Mouse (Mus musculus) right cerebral cortex, postnatal 10 days (tissue): ENCODE results near the gene Ccr8.

Experiments used
- DNase-seq, 2 experiments: peaks; one replicate each; pipeline ENCODE4 v3.0.0; 2021; ENCODE audit warnings: low spot score in 2 of 2

Ccr8 gene

GRCm38 (mm10) chr9:120091696-120092238 is at the start of gene Ccr8:
Gene Ccr8, plus strand, starts transcription at chr9:120092114.
- DNase-seq, result no peak

GRCm38 (mm10) chr9:120043115-120043514 is 48.8 kb upstream of the Ccr8 start:
- DNase-seq, result peak in 1 of 2 experiments; percentile 34

GRCm38 (mm10) chr9:120048495-120048894 is 43.4 kb upstream of the Ccr8 start:
- DNase-seq, result no peak

- DNase-seq, result no peak
Measured at GRCm38 (mm10) chr9:120049407-120049806, 42.5 kb upstream of the Ccr8 start.

GRCm38 (mm10) chr9:120054545-120055277 is 37.2 kb upstream of the Ccr8 start:
- peak; percentile 53 to 62 for DNase-seq

GRCm38 (mm10) chr9:120056201-120056600 is 35.7 kb upstream of the Ccr8 start:
- no peak for DNase-seq

- DNase-seq, result no peak
Measured at GRCm38 (mm10) chr9:120058730-120059129, 33.2 kb upstream of the Ccr8 start.

GRCm38 (mm10) chr9:120064317-120064716 is 27.6 kb upstream of the Ccr8 start:
- no peak for DNase-seq

- DNase-seq, result no peak
Measured at GRCm38 (mm10) chr9:120067609-120068008, 24.3 kb upstream of the Ccr8 start.

GRCm38 (mm10) chr9:120068047-120068446 is 23.9 kb upstream of the Ccr8 start:
- DNase-seq, result peak; percentile 41 to 43

- DNase-seq, result no peak
Measured at GRCm38 (mm10) chr9:120069779-120070178, 22.1 kb upstream of the Ccr8 start, which contains the start of gene Cx3cr1. Gene Cx3cr1, minus strand, starts transcription at chr9:120069879.

GRCm38 (mm10) chr9:120071251-120071650 is 20.7 kb upstream of the Ccr8 start:
- no peak for DNase-seq

- peak; percentile 65 to 80 for DNase-seq
Measured at GRCm38 (mm10) chr9:120073169-120073568, 18.7 kb upstream of the Ccr8 start.

GRCm38 (mm10) chr9:120074516-120074915 is 17.4 kb upstream of the Ccr8 start:
- DNase-seq, result no peak

GRCm38 (mm10) chr9:120078241-120078640 is 13.7 kb upstream of the Ccr8 start:
- no peak for DNase-seq

- no peak for DNase-seq
Measured at GRCm38 (mm10) chr9:120079901-120080300, 12.0 kb upstream of the Ccr8 start.

- peak; percentile 59 to 70 for DNase-seq
Measured at GRCm38 (mm10) chr9:120080546-120081108, 11.3 kb upstream of the Ccr8 start.

GRCm38 (mm10) chr9:120081247-120081646 is 10.7 kb upstream of the Ccr8 start:
- DNase-seq, result no peak

GRCm38 (mm10) chr9:120081967-120082366 is 9.9 kb upstream of the Ccr8 start:
- peak; percentile 54 to 72 for DNase-seq

- no peak for DNase-seq
Measured at GRCm38 (mm10) chr9:120082691-120083090, 9.2 kb upstream of the Ccr8 start.

- DNase-seq, result no peak
Measured at GRCm38 (mm10) chr9:120083158-120083894, 8.6 kb upstream of the Ccr8 start.

- no peak for DNase-seq
Measured at GRCm38 (mm10) chr9:120084406-120084805, 7.5 kb upstream of the Ccr8 start.
